Mouse (Mus musculus): ENCODE data around the gene Mrps18b. TPM values are rescaled to one million over a fixed set of nuclear protein-coding genes. Genes with fewer than 3 reads are reported as not detected.
A peak's percentile ranks its signal among the peaks of the same experiment; 100 is the strongest.

Mrps18b gene
- polyA plus RNA-seq, 1 experiment from 2014 or later, result 81.2 TPM

DNA sequence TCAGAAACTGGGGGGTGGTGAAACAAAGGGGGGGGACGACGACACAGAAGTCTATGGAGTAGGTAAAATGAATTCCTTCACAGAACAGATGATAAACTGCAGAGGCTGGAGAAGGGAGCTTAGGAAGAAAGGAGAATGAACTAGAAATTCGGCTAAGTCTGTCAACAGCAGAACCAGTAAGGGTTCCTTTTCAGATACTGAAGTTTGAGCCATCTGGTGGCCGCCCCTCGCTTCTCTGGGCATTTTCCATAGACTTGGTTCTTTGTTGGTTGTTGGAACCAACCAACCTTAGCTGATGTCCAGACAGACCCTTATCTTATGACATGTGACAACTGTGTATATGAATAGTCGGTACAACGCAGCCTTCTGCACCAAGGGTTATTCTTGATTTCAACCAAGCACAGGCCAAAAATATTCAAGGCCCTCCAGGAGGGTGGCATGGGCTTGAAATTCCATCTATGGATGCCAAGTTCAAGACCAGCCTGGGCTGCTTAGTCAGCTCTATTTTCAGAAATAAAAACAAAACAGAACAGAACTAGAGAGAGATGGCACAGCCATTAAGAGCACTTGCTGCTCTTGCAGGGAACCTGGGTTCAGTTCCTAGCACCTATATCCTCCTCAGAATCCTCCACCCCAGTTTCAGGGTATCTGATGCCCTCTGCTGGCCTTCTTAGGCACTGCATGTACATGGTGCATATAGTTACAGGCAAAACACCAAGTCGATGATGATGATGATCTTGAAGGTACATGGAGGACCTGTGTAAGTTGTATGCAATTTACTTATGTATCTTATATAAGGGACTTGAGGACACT, 45.1 kb downstream of the Mrps18b start:
- H3K36me3 ChIP-seq (replicated peaks; ENCODE audit: insufficient read depth, low read length), result peaks cover 12% of the 10 kb centered on the region
- H3K27me3 ChIP-seq (ENCODE audit: insufficient read depth, low read length), result peaks cover 22% of the 10 kb centered on the region
- 38% methylated on average over 8 of the region's 8 CpGs for WGBS (ENCODE audit: insufficient replicate concordance)
- TF ChIP-seq EP300 (IDR thresholded peaks at IDR 0.05; ENCODE audit: low read depth), result no peak
- TF ChIP-seq CTCF (IDR thresholded peaks at IDR 0.05; ENCODE audit: low read depth), result peak; percentile 79
- ATAC-seq, result no peak
- H3K9me3 ChIP-seq (ENCODE audit: low read length), result no peaks in the 10 kb centered on the region
- peak overlapping the region; percentile 79 for H3K4me2 ChIP-seq (ENCODE audit: low read depth, low read length)
- peak; percentile 65 for DNase-seq
- H3K27ac ChIP-seq (ENCODE audit: low read depth), result peak overlapping the region; percentile 95
- 0 out of 2 replicates have a peak overlapping the region, but pooled peaks have one; percentile 61 for H3K9ac ChIP-seq (replicated peaks)
- H3K4me1 ChIP-seq (ENCODE audit: insufficient read depth), result peaks cover 19% of the 10 kb centered on the region
- peak overlapping the region; percentile 55 for H3K4me3 ChIP-seq (ENCODE audit: low read depth, low read length)

DNA sequence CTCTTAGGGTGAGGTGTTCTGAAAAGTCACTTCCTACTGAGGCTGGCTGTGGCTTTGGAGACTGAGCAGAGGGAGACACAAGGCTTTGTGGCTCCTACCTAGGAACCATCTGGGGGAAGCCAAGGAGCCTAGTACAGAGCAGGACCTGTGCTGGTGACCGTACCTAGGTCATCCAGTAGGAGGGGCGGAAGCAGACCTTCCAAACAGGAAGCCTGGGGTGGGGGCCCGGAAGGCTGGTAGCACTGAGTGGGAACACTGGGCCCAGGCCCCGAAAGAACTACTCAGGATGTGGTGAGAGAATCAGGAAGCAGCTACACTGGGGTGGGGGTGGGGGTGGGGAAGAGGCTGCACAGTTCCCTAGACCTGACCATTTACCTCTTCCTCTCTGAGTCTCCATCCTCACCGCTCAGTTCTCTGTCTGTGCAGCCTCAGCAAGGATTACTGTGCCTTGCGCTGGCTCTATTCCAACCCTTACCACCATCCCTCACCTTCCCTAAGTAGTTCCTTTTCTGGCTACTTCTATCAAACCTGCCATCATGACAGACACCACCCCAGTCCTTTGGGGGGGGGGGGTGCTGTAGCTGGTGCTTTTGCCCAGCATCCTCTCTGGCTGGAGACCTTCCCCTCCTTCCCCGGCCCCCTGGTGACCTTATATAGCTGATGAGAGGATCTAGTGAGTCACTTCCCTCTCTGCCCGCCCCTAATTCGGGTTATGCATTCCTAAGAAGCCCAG, 45.9 kb downstream of the Mrps18b start:
- Histone ChIP-seq H3K4me2 (ENCODE audit: low read depth, low read length) (peak overlapping the region; percentile 79), H3K9ac (replicated peaks) (peak overlapping the region; percentile 61; the same call in 1 of the 2 replicates), H3K27me3 (ENCODE audit: insufficient read depth, low read length) (peaks cover 29% of the 10 kb centered on the region), H3K4me1 (ENCODE audit: insufficient read depth) (peaks cover 27% of the 10 kb centered on the region), H3K27ac (ENCODE audit: low read depth) (peak overlapping the region; percentile 95), H3K9me3 (ENCODE audit: low read length) (no peaks in the 10 kb centered on the region), H3K36me3 (replicated peaks; ENCODE audit: insufficient read depth, low read length) (peaks cover 11% of the 10 kb centered on the region; the same call in 1 of the 2 replicates), H3K4me3 (ENCODE audit: low read depth, low read length) (peak overlapping the region; percentile 55)
- TF ChIP-seq CTCF (IDR thresholded peaks at IDR 0.05; ENCODE audit: low read depth) (0 out of 2 replicates have a peak, but pooled peaks have one; percentile 22), EP300 (IDR thresholded peaks at IDR 0.05; ENCODE audit: low read depth) (no peak)
- ATAC-seq (peak; percentile 49), DNase-seq (peak; percentile 79)
- 24% methylated on average over 9 of the region's 9 CpGs for WGBS (ENCODE audit: insufficient replicate concordance)

DNA sequence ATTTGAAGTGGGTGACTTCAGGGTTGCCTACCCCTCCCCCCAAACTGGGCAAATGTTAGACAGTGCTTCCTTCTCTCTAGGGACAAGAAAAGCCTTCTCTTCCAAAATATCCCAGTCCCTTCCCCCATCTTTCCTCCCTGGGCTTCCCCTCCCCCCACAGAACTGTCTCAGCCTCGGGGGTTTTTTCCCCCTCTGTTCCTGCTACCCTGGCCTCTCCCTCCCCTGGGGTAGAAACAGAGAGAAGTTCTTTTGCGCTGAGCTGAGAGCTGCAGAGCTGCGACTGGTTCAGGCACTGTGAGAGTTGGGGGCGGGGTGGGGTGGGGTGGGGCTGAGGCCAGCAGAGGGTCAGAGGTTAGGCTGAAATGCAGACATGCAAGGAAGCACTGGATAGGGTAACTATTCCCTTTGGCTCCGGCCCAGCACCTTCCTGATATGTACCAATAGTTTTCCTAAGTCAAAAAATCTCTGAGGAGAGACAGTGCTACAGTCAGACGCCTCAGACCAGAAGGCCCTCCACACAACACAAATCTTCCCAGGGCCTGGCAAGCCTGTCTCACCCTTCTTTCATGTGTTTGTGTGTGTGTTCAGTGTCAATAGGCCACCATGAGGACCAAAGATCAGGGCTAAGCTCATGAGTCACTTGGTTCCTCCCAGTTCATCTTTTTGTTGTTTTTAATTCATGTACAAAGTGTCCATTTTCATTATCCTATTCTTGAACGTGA, 46.7 kb downstream of the Mrps18b start:
- Histone ChIP-seq H3K4me2 (ENCODE audit: low read depth, low read length) (peak overlapping the region; percentile 79), H3K27ac (ENCODE audit: low read depth) (peak overlapping the region; percentile 95), H3K9me3 (ENCODE audit: low read length) (no peaks in the 10 kb centered on the region), H3K4me1 (ENCODE audit: insufficient read depth) (peaks cover 32% of the 10 kb centered on the region), H3K9ac (replicated peaks) (peak overlapping the region; percentile 61), H3K4me3 (ENCODE audit: low read depth, low read length) (peak overlapping the region; percentile 55), H3K27me3 (ENCODE audit: insufficient read depth, low read length) (peaks cover 35% of the 10 kb centered on the region), H3K36me3 (replicated peaks; ENCODE audit: insufficient read depth, low read length) (peaks cover 8% of the 10 kb centered on the region; the same call in 1 of the 2 replicates)
- ATAC-seq (peak; percentile 63), DNase-seq (peak; percentile 74)
- under 1% methylated on average over 7 of the region's 7 CpGs for WGBS (ENCODE audit: insufficient replicate concordance)
- no peak for TF ChIP-seq EP300 (IDR thresholded peaks at IDR 0.05; ENCODE audit: low read depth)
- no peak for TF ChIP-seq CTCF (IDR thresholded peaks at IDR 0.05; ENCODE audit: low read depth)

DNA sequence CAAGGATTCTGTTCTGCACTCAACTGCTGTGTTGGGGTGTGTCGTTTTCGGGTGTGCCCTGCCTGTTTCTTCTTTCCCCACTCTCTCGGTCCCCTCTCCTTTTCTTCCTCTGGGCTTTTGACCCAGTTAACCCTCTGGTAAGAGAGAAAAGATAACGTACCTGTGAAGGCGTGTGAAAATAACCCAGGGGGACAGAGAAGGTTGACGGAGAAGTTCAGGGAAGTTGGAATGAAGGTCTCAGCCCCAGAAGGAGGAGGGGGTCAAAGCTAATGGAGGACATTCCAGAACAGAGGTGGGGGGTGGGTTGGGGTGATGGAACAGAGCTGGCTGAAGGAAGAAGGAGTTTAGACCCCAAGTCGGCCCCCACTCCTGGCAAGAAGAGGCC, 47.2 kb downstream of the Mrps18b start:
- no peak for ATAC-seq
- Histone ChIP-seq H3K4me1 (ENCODE audit: insufficient read depth) (peaks cover 32% of the 10 kb centered on the region), H3K9ac (replicated peaks) (peak overlapping the region; percentile 61), H3K36me3 (replicated peaks; ENCODE audit: insufficient read depth, low read length) (peaks cover 8% of the 10 kb centered on the region; the same call in 1 of the 2 replicates), H3K27ac (ENCODE audit: low read depth) (peak overlapping the region; percentile 95), H3K9me3 (ENCODE audit: low read length) (no peaks in the 10 kb centered on the region), H3K4me3 (ENCODE audit: low read depth, low read length) (peak overlapping the region; percentile 55), H3K27me3 (ENCODE audit: insufficient read depth, low read length) (peaks cover 39% of the 10 kb centered on the region), H3K4me2 (ENCODE audit: low read depth, low read length) (peak overlapping the region; percentile 79)
- 2% methylated on average over 7 of the region's 7 CpGs for WGBS (ENCODE audit: insufficient replicate concordance)
- DNase-seq, result no peak
- TF ChIP-seq EP300 (IDR thresholded peaks at IDR 0.05; ENCODE audit: low read depth), result no peak
- no peak for TF ChIP-seq CTCF (IDR thresholded peaks at IDR 0.05; ENCODE audit: low read depth)

DNA sequence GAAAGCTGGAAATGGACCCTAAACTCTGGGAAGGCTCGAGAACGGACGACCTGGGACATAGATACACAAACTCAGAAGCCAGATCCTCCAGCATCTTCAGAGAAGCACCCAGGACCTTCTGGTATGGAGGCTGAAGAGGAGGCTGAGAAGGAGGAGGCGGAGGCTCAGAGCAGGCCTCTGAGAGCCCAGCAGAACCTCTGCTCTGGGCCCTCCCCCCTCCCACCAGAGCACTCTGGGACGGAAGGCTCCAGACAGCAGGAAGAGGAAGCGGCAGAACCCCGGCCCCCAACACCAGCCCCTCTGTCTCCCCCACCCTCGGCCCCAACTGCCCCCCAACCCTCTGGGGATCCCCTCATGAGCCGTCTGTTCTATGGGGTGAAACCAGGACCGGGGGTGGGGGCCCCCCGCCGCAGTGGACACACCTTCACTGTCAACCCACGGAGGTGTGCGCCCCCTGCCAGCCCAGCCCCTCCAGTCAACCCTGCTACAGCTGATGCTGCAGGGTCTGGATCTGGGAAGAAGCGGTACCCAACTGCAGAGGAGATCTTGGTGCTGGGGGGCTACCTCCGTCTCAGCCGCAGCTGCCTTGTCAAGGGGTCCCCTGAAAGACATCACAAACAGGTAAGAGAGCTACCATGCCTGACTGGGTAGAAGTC, 47.9 kb downstream of the Mrps18b start:
- 16% methylated on average over 16 of the region's 17 CpGs for WGBS (ENCODE audit: insufficient replicate concordance)
- Histone ChIP-seq H3K27me3 (ENCODE audit: insufficient read depth, low read length) (peaks cover 39% of the 10 kb centered on the region), H3K4me1 (ENCODE audit: insufficient read depth) (peaks cover 29% of the 10 kb centered on the region), H3K4me3 (ENCODE audit: low read depth, low read length) (peak overlapping the region; percentile 55), H3K9ac (replicated peaks) (peak overlapping the region; percentile 61), H3K36me3 (replicated peaks; ENCODE audit: insufficient read depth, low read length) (peaks cover 11% of the 10 kb centered on the region; the same call in 1 of the 2 replicates), H3K27ac (ENCODE audit: low read depth) (peak overlapping the region; percentile 95), H3K9me3 (ENCODE audit: low read length) (no peaks in the 10 kb centered on the region), H3K4me2 (ENCODE audit: low read depth, low read length) (peak overlapping the region; percentile 79)
- ATAC-seq, result no peak
- peak; percentile 17; the same call in 1 of the 2 replicates for TF ChIP-seq CTCF (IDR thresholded peaks at IDR 0.05; ENCODE audit: low read depth)
- no peak for TF ChIP-seq EP300 (IDR thresholded peaks at IDR 0.05; ENCODE audit: low read depth)
- peak; percentile 57 for DNase-seq

All from liver, postnatal 0 days (tissue).